Mouse (Mus musculus) retina, adult 2 months (tissue): ENCODE data around the gene Ppfibp2.

ENCODE experiments used
- DNase-seq: peaks from one replicate; pipeline ENCODE4 v3.0.0-alpha.2; 2012; ENCODE audit warnings: low read depth, low spot score

The Ppfibp2 gene

GRCm38 (mm10) chr7:107618028-107618992 is 23.3 kb downstream of the Ppfibp2 start:
- no peak for DNase-seq

GRCm38 (mm10) chr7:107619225-107619624 is 24.2 kb downstream of the Ppfibp2 start:
- DNase-seq: no peak

- DNase-seq: no peak
Measured at GRCm38 (mm10) chr7:107620137-107620536, 25.1 kb downstream of the Ppfibp2 start.

- no peak for DNase-seq
Measured at GRCm38 (mm10) chr7:107624432-107624831, 29.4 kb downstream of the Ppfibp2 start.

GRCm38 (mm10) chr7:107625061-107625460 is 30.1 kb downstream of the Ppfibp2 start, which contains the start of gene 5330417H12Rik:
Gene 5330417H12Rik, minus strand, starts transcription at chr7:107625161.
- no peak for DNase-seq

- no peak for DNase-seq
Measured at GRCm38 (mm10) chr7:107625781-107626180, 30.8 kb downstream of the Ppfibp2 start.

- DNase-seq: no peak
Measured at GRCm38 (mm10) chr7:107628383-107628782, 33.4 kb downstream of the Ppfibp2 start.

GRCm38 (mm10) chr7:107633201-107633600 is 38.2 kb downstream of the Ppfibp2 start:
- DNase-seq: no peak

GRCm38 (mm10) chr7:107637398-107637797 is 42.4 kb downstream of the Ppfibp2 start:
- DNase-seq: no peak

GRCm38 (mm10) chr7:107638026-107638425 is 43.0 kb downstream of the Ppfibp2 start:
- DNase-seq: no peak

- no peak for DNase-seq
Measured at GRCm38 (mm10) chr7:107642586-107643275, 47.7 kb downstream of the Ppfibp2 start.

- DNase-seq: no peak
Measured at GRCm38 (mm10) chr7:107644987-107645386, 50.0 kb downstream of the Ppfibp2 start.

- no peak for DNase-seq
Measured at GRCm38 (mm10) chr7:107648937-107649688, 54.1 kb downstream of the Ppfibp2 start.

- no peak for DNase-seq
Measured at GRCm38 (mm10) chr7:107649990-107650389, 55.0 kb downstream of the Ppfibp2 start.

GRCm38 (mm10) chr7:107651821-107652220 is 56.8 kb downstream of the Ppfibp2 start:
- DNase-seq: no peak

GRCm38 (mm10) chr7:107656451-107656850 is 61.4 kb downstream of the Ppfibp2 start:
- no peak for DNase-seq

- DNase-seq: no peak
Measured at GRCm38 (mm10) chr7:107659186-107659918, 64.3 kb downstream of the Ppfibp2 start.

GRCm38 (mm10) chr7:107661189-107661842 is 66.3 kb downstream of the Ppfibp2 start:
- peak; percentile 34 for DNase-seq

- DNase-seq: no peak
Measured at GRCm38 (mm10) chr7:107661843-107662281, 66.9 kb downstream of the Ppfibp2 start.

- DNase-seq: no peak
Measured at GRCm38 (mm10) chr7:107663621-107664020, 68.6 kb downstream of the Ppfibp2 start.
